Mouse (Mus musculus) heart, embryonic 10.5 days (tissue): ENCODE measurements around the gene Sqor. TPM values are rescaled to one million over a fixed set of nuclear protein-coding genes. Genes with fewer than 3 reads are reported as not detected.

Experiments used
- DNase-seq: peaks from one replicate; pipeline ENCODE4 v3.0.0-alpha.2; 2017; ENCODE audit warnings: low spot score
- H3K27ac ChIP-seq: fragments of 300-500 bp; sonication (generic); 2 replicates; pipeline ENCODE4 v1.5.1; 2016; ENCODE audit warnings: mild to moderate bottlenecking
- H3K27me3 ChIP-seq: fragments of 300-500 bp; sonication (generic); 2 replicates; pipeline ENCODE4 v1.6.1; 2016; ENCODE audit warnings: mild to moderate bottlenecking; ENCODE audit not compliant: poor library complexity, insufficient read depth, severe bottlenecking
- H3K36me3 ChIP-seq: fragments of 300-500 bp; sonication (generic); 2 replicates; pipeline ENCODE4 v1.6.1; 2016; ENCODE audit warnings: mild to moderate bottlenecking, moderate library complexity
- H3K4me1 ChIP-seq: fragments of 300-500 bp; sonication (generic); 2 replicates; pipeline ENCODE4 v1.6.1; 2016; ENCODE audit warnings: mild to moderate bottlenecking
- H3K4me3 ChIP-seq: fragments of 300-500 bp; sonication (generic); 2 replicates; pipeline ENCODE4 v1.5.1; 2016; ENCODE audit warnings: mild to moderate bottlenecking, moderate library complexity
- H3K9me3 ChIP-seq: fragments of 300-500 bp; sonication (generic); 2 replicates; pipeline ENCODE4 v1.6.1; 2016; ENCODE audit warnings: mild to moderate bottlenecking, moderate library complexity
- WGBS: fragments of 180-500 bp; shearing (Covaris S2); methylation state at CpG from one replicate; pipeline ENCODE4 v1.1.7; 2016; 5-methylcytosine and 5-hydroxymethylcytosine counted together
- polyA plus RNA-seq: library from polyadenylated mRNA; unstranded; fragments of >200 nt; fragmentation: Nextera tagmentation; extraction: Ambion mirVana; gene quantifications from 2 replicates; pipeline ENCODE4 v1.2.1, GENCODE M21; 2016

The Sqor gene
- polyA plus RNA-seq, 1 experiment from 2014 or later: 2.3 TPM

DNA sequence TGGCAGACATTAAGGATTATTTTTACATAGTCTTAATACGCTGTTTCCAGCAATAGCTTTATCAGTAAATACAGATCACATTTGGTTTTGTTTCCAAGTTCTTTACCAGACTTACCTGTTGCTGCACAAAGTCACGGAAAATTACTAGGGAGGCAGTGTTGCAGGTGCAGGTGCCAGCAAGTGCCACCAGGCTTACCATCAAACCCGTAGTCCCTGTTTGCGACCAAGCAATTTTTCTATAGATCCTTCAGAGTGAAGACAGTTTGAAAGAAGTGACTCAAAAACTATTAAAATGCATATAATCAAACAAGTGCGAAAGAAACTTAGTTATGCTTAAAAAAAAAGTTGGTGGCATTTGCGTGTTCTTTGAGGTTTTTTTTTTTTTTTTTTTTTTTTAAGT lies 511 bp upstream of the Sqor start:
- Histone ChIP-seq H3K36me3 (no peaks in the 10 kb centered on the region), H3K9me3 (no peaks in the 10 kb centered on the region), H3K27ac (no peak overlapping the region), H3K4me3 (no peak overlapping the region; the same call in 1 of the 2 replicates), H3K27me3 (peaks cover 34% of the 10 kb centered on the region), H3K4me1 (peaks cover 8% of the 10 kb centered on the region; the same call in 1 of the 2 replicates)
- DNase-seq: no peak
- WGBS: 53% methylated on average over 6 of the region's 6 CpGs

DNA sequence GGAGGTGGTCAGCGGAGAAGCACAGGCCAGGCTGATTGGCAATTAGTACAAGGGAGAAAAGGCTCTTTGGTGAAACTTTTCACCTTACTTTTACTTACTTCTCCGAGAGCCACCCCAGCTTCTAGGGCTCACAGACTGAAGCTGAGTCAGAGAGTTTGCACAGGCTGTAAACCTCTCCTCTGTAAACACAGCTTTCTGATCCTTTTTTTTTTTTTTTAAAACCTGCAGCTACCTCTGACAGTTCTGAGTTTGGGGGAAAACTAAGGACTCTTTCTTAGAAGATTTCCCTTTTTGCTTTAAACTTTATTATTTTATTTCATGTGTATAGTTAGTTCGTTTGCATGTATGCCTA lies 733 bp downstream of the Sqor start:
- Histone ChIP-seq H3K9me3 (no peaks in the 10 kb centered on the region), H3K36me3 (no peaks in the 10 kb centered on the region), H3K27me3 (peaks cover 34% of the 10 kb centered on the region), H3K27ac (no peak overlapping the region), H3K4me1 (peaks cover 8% of the 10 kb centered on the region; the same call in 1 of the 2 replicates), H3K4me3 (peak overlapping the region; percentile 68)
- DNase-seq: no peak
- WGBS: 30% methylated on average over 3 of the region's 3 CpGs

DNA sequence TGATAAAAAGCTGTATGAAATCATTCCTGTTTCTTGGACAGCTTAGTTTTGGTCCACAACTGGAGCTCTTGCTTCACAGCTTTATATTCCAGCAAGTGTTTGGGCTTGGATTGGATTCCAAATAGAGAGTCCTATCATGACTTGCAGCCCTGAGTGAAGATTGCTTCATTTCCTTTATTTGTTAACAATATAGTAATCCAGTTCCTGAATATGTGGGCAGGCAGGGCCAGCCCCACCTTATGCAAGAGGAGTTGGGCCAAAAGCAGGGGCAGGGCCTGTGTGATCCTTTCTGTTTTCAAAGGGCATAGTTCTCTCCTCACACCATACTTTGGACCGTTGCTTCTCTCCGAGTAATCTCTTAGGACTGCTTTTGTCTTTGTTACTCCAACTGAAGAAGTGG lies 6.0 kb downstream of the Sqor start:
- WGBS: 87% methylated on average over 2 of the region's 2 CpGs
- H3K27ac ChIP-seq: no peak overlapping the region
- no peaks in the 10 kb centered on the region for H3K4me1 ChIP-seq
- DNase-seq: no peak
- no peaks in the 10 kb centered on the region for H3K36me3 ChIP-seq
- H3K9me3 ChIP-seq: no peaks in the 10 kb centered on the region
- H3K27me3 ChIP-seq: peaks cover 13% of the 10 kb centered on the region
- no peak overlapping the region for H3K4me3 ChIP-seq

DNA sequence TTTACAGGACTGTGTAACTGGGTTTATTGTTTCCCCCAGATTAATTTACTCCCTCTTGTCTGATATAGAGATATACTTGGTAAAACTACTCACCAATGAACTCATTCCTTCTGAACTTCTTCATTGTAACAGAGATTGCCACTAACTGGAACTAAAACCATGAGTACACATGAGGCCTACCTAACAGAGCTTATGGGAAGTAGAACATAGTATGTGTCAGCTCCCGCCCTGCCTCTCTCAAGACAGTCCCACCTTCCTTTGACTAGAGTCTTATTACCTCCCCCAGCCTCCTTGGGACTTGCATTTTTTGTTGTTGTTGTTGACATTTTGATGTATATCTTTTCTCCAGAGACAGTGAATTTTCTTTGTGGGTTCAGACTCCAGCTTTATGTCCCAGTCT lies 7.9 kb downstream of the Sqor start:
- no peaks in the 10 kb centered on the region for H3K36me3 ChIP-seq
- no peak overlapping the region for H3K4me3 ChIP-seq
- H3K27ac ChIP-seq: no peak overlapping the region
- 69% methylated on average over 1 of the region's 1 CpGs for WGBS
- H3K4me1 ChIP-seq: no peaks in the 10 kb centered on the region
- no peaks in the 10 kb centered on the region for H3K9me3 ChIP-seq
- H3K27me3 ChIP-seq: no peaks in the 10 kb centered on the region
- no peak for DNase-seq

DNA sequence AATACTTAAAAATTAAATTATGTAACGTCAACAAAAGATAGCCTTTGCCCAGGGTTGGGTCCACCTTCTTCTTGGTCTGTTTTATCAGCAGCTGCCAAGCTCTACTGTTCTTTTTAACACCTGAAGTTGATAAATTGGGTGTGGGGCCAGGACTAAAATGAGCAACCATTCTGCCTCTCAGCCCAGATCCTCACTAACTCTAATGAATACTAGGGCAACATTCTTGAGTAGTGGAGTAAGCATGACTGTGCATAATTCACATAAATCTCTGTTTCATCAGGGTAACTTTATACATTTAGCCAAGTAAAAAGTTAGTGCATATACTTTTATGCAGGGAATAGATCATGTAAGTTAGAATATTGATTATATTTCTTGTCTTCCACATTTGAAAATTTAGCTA lies 10.5 kb downstream of the Sqor start:
- H3K27ac ChIP-seq: no peak overlapping the region
- no peak for DNase-seq
- no peaks in the 10 kb centered on the region for H3K4me1 ChIP-seq
- no peak overlapping the region for H3K4me3 ChIP-seq
- no peaks in the 10 kb centered on the region for H3K36me3 ChIP-seq
- H3K27me3 ChIP-seq: no peaks in the 10 kb centered on the region
- WGBS: 78% methylated on average over 1 of the region's 1 CpGs
- H3K9me3 ChIP-seq: no peaks in the 10 kb centered on the region

DNA sequence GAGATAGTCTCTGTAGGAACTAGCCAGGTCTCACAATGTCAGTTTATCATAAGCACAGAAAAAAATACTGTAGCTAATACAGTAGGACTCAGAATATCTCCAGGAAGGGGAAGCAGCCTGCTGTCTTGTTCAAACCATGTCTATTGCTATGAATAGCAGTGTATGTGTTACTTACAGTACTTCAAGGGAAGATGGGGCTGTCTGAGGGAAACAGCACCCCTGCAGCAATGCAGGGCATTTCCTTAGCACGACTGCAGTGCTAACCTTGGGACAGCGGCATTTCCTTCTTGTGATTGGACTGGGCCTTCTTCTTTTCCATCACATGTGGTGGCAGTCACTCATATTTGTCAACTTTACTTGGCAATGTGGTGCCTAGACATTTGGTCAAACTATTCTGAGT lies 11.8 kb downstream of the Sqor start:
- DNase-seq: no peak
- Histone ChIP-seq H3K9me3 (no peaks in the 10 kb centered on the region), H3K27ac (no peak overlapping the region), H3K4me3 (no peak overlapping the region), H3K4me1 (no peaks in the 10 kb centered on the region), H3K36me3 (no peaks in the 10 kb centered on the region), H3K27me3 (no peaks in the 10 kb centered on the region)
- WGBS: 62% methylated on average over 2 of the region's 2 CpGs

DNA sequence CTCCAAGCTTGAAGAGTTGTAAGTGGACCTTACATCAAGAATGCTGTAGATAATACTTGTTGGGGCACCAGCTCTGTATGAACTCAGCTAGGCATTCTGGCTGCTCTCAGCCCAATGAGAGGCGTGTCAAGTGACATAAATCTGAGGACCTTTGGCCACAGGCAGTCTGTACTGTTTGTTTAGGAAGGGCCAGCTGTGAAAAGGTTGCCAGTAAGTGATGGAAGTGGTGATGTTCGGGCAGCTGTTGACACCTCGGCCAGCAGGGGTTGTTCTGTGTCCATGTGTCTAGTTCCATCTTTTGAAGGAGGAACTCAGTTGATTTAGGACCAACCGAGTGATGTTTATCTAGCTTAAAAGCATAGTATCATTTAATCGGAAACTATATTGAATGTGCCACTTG lies 14.9 kb downstream of the Sqor start:
- no peak overlapping the region for H3K27ac ChIP-seq
- no peaks in the 10 kb centered on the region for H3K36me3 ChIP-seq
- DNase-seq: no peak
- H3K4me1 ChIP-seq: no peaks in the 10 kb centered on the region
- H3K4me3 ChIP-seq: no peak overlapping the region
- 75% methylated on average over 5 of the region's 5 CpGs for WGBS
- no peaks in the 10 kb centered on the region for H3K27me3 ChIP-seq
- no peaks in the 10 kb centered on the region for H3K9me3 ChIP-seq

DNA sequence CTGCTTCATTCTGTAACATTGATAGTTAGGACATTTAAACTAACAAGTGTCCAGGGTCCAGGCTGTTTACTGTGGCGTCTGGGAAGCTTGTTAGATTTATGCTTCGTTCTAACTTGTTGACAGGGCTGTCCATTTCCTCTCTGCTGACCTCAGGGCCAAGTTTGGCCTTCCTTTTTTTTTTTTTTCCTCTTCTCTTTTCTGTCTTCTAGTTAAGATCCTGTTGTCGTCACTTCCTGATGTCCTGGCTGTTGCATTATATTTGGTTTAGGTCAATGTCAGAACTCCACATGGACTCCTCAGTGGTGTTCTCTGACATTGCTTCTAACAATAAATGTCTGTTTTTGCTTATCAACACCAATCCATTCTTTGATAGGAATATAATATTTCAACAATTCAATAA lies 15.4 kb downstream of the Sqor start:
- H3K27me3 ChIP-seq: no peaks in the 10 kb centered on the region
- no peaks in the 10 kb centered on the region for H3K36me3 ChIP-seq
- H3K27ac ChIP-seq: no peak overlapping the region
- no peaks in the 10 kb centered on the region for H3K4me1 ChIP-seq
- DNase-seq: no peak
- WGBS: 41% methylated on average over 3 of the region's 3 CpGs
- H3K9me3 ChIP-seq: no peaks in the 10 kb centered on the region
- no peak overlapping the region for H3K4me3 ChIP-seq

DNA sequence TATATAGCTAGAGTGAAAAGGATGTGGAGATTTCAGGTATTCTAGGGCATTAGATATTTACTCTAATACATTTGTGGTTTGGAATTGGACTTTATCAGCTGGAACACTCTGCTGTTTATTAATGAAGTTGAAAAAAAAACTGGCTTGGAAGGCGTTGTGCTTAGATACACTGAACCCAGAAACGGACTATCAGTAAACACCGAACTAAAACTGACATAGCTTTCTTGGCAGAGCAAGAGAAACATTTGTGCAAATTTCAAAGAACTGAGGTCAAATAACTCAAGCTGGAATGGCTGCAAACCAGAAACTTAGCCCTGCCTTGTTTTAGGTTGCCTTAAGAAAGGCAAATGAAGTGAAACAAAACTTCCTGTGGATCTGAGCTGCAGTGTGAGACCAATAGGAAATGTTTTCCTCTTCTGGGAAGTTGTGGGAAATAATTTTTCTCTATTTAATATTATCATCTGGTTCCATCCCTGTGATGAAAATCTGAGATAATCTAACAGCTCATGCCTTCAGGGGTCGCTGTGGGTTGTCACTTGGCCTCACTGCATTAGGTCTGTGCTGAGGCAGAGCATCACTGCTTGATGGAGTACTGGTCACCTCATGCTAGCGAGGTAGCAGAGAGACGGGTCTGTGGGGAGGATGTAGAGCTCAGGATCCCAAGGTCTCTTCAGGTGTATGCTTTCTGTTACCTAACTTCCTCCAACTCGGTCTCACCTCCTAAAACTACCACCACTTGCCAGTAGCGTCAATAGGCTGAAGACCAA lies 16.7 kb downstream of the Sqor start:
- H3K27me3 ChIP-seq: no peaks in the 10 kb centered on the region
- no peaks in the 10 kb centered on the region for H3K9me3 ChIP-seq
- no peaks in the 10 kb centered on the region for H3K4me1 ChIP-seq
- no peaks in the 10 kb centered on the region for H3K36me3 ChIP-seq
- no peak overlapping the region for H3K27ac ChIP-seq
- H3K4me3 ChIP-seq: no peak overlapping the region
- 75% methylated on average over 8 of the region's 8 CpGs for WGBS
- no peak for DNase-seq

DNA sequence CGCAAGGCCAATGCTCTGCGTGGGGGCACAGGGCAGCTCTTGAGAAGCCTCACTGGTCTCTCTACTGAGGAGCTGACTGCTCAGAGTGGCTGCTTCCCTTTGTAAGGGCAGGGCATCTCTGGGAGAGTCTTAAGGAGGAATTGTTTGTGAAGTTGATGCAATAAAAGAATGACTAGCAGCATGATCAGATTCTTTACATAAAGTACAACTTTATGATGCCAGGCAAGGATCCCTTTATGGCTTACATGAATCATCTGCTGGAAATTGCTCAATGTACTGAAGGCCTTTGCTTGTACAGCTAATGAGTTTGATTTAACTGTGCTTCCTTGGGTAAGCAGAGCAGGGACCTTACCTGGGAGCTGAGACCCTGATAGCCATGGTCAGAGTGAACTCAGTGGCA lies 18.7 kb downstream of the Sqor start:
- WGBS: 79% methylated on average over 2 of the region's 2 CpGs
- Histone ChIP-seq H3K36me3 (no peaks in the 10 kb centered on the region), H3K27ac (no peak overlapping the region)

DNA sequence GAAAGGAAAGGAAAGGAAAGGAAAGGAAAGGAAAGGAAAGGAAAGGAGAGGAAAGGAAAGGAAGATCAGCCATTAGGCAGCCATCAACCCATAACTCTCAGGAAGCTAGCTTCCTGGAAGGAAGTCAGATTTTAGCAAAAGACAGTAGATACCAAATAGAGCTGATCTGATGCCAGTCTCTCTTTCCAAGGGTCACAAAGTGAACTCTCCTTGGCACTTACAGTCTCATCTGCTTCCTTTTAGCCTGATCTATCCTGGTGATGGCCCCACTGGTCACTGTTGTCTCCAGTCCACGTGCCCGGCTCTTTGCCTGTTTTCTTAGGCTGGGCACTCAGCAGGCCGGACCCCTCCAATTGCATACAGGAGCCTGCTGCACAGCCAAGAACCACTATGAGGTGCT lies 19.7 kb downstream of the Sqor start:
- no peak overlapping the region for H3K4me3 ChIP-seq
- 88% methylated on average over 3 of the region's 3 CpGs for WGBS
- no peak for DNase-seq
- no peak overlapping the region for H3K27ac ChIP-seq
- H3K9me3 ChIP-seq: no peaks in the 10 kb centered on the region
- H3K4me1 ChIP-seq: no peaks in the 10 kb centered on the region
- H3K36me3 ChIP-seq: no peaks in the 10 kb centered on the region
- H3K27me3 ChIP-seq: no peaks in the 10 kb centered on the region

More for the DNA sequence above, 18.7 kb downstream of the Sqor start:
- Histone ChIP-seq H3K4me1 (no peaks in the 10 kb centered on the region), H3K9me3 (no peaks in the 10 kb centered on the region), H3K27me3 (no peaks in the 10 kb centered on the region), H3K4me3 (no peak overlapping the region)
- DNase-seq: no peak

DNA sequence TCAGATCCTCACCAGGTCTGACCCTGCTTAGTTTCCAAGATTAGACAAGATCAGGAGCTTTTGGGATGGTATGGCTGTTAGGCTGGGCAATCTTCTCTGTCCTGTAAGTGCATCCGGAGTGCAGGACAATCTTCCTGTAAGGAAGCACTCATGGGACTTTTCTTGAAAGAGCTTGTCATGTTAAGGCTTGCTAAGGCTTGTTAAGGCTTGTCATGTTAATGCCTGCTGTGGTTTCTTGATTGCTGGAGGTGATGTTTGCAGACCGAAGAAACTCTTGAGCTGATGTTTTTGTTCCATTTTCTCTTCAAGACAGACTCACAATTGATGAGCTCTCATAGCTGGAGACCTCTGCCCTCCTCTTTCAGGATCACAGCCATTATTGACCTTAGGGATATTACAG lies 21.1 kb downstream of the Sqor start:
- Histone ChIP-seq H3K4me3 (no peak overlapping the region), H3K36me3 (no peaks in the 10 kb centered on the region), H3K9me3 (no peaks in the 10 kb centered on the region), H3K27me3 (no peaks in the 10 kb centered on the region), H3K27ac (no peak overlapping the region), H3K4me1 (no peaks in the 10 kb centered on the region)
- WGBS: 75% methylated on average over 2 of the region's 2 CpGs
- no peak for DNase-seq

DNA sequence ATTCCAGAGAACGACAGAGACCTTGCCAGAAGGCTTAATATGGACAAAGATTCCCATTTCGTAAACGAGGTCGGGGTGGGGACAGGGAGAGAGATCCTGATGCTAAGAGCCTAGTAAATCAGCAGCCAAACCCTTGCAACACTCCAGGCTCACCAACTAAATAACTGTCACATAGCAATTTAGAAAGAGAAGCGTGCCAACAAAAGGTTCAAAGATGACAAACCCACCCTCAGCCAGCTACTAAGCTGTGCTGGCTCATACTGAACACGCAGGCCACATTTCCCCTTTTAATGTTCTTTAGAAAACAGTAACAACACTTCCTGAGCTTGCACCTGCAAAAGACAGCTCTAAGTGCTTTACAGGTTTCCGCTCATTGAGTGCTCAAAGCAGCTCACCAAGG lies 24.3 kb downstream of the Sqor start:
- Histone ChIP-seq H3K4me3 (no peak overlapping the region), H3K4me1 (no peaks in the 10 kb centered on the region), H3K9me3 (no peaks in the 10 kb centered on the region), H3K36me3 (no peaks in the 10 kb centered on the region), H3K27me3 (no peaks in the 10 kb centered on the region), H3K27ac (no peak overlapping the region)
- DNase-seq: no peak
- 81% methylated on average over 7 of the region's 7 CpGs for WGBS

DNA sequence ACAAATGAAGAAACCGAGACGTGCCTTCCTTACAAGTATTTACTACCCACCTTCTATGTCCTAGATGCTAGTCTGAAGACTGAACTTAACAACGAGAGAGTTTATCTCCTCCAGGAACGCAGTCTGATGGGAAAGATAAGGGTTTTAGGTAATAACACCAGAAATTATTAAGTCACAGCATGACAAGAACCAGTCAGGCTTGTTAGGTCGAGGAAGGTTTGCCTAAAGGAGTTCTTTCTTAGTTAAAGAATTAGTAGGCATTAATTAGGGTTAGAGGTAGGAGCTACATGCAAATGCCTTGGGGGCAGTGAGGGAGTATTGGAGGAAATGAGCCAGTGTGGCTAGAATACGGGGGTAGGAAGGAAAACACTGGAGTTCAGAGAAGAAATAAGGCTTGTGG lies 24.7 kb downstream of the Sqor start:
- Histone ChIP-seq H3K9me3 (no peaks in the 10 kb centered on the region), H3K4me3 (no peak overlapping the region), H3K4me1 (no peaks in the 10 kb centered on the region), H3K27me3 (no peaks in the 10 kb centered on the region), H3K36me3 (no peaks in the 10 kb centered on the region), H3K27ac (no peak overlapping the region)
- DNase-seq: no peak
- WGBS: 69% methylated on average over 6 of the region's 6 CpGs
